Mouse (Mus musculus): ENCODE results near the gene Myrip. TPM values are rescaled to one million over a fixed set of nuclear protein-coding genes. Genes with fewer than 3 reads are reported as not detected.
"Not testable (repeated sequence)": the region's sequence is repeated elsewhere in the genome, so short reads cannot be mapped to it uniquely, and the experiment has no call there.

The Myrip gene
- polyA plus RNA-seq, 1 experiment from 2014 or later, result 0.32 TPM

- Histone ChIP-seq H3K4me1 (peaks cover 12% of the 10 kb centered on the region), H3K27ac (no peak overlapping the region), H3K4me3 (no peak overlapping the region), H3K36me3 (no peaks in the 10 kb centered on the region), H3K27me3 (peaks cover 43% of the 10 kb centered on the region), H3K9ac (no peak overlapping the region), H3K9me3 (peaks cover 10% of the 10 kb centered on the region), H3K4me2 (replicated peaks) (no peak overlapping the region)
- ATAC-seq (ENCODE audit: low FRiP score, low read depth), result no peak
- WGBS, result 57% methylated on average over 2 of the region's 2 CpGs
These were observed 1.9 kb upstream of the Myrip start for GRCm38 (mm10) chr9:120299429-120299828.

- Histone ChIP-seq H3K27me3 (peaks cover 77% of the 10 kb centered on the region), H3K9me3 (peaks cover 10% of the 10 kb centered on the region), H3K9ac (peak overlapping the region; percentile 63), H3K4me3 (peak overlapping the region; percentile 60), H3K4me1 (peaks cover 14% of the 10 kb centered on the region), H3K36me3 (no peaks in the 10 kb centered on the region), H3K27ac (no peak overlapping the region), H3K4me2 (replicated peaks) (peak overlapping the region; percentile 96)
- 10% methylated on average over 19 of the region's 19 CpGs for WGBS
- no peak for ATAC-seq (ENCODE audit: low FRiP score, low read depth)
These were observed 1.7 kb downstream of the Myrip start for GRCm38 (mm10) chr9:120302980-120303452.

- peak; percentile 66; the same call in 1 of the 2 replicates for ATAC-seq (ENCODE audit: low FRiP score, low read depth)
- Histone ChIP-seq H3K4me1 (peaks cover 14% of the 10 kb centered on the region), H3K36me3 (no peaks in the 10 kb centered on the region), H3K9me3 (peaks cover 10% of the 10 kb centered on the region), H3K4me2 (replicated peaks) (peak overlapping the region; percentile 96), H3K27me3 (peaks cover 82% of the 10 kb centered on the region), H3K27ac (no peak overlapping the region), H3K9ac (peak overlapping the region; percentile 63), H3K4me3 (peak overlapping the region; percentile 60)
- WGBS, result under 1% methylated on average over 72 of the region's 103 CpGs
These were observed 2.4 kb downstream of the Myrip start for GRCm38 (mm10) chr9:120303453-120304299.

- H3K36me3 ChIP-seq, result no peaks in the 10 kb centered on the region
- no peak overlapping the region for H3K27ac ChIP-seq
- peaks cover 14% of the 10 kb centered on the region for H3K4me1 ChIP-seq
- H3K4me2 ChIP-seq (replicated peaks), result peak overlapping the region; percentile 96
- H3K27me3 ChIP-seq, result peaks cover 79% of the 10 kb centered on the region
- ATAC-seq (ENCODE audit: low FRiP score, low read depth), result no peak
- WGBS, result 3% methylated on average over 54 of the region's 54 CpGs
- H3K4me3 ChIP-seq, result peak overlapping the region; percentile 60
- peak overlapping the region; percentile 63 for H3K9ac ChIP-seq
- peaks cover 10% of the 10 kb centered on the region for H3K9me3 ChIP-seq
These were observed 3.2 kb downstream of the Myrip start for GRCm38 (mm10) chr9:120304300-120305137.

- H3K36me3 ChIP-seq, result no peaks in the 10 kb centered on the region
- no peak overlapping the region for H3K4me2 ChIP-seq (replicated peaks)
- WGBS, result 40% methylated on average over 3 of the region's 3 CpGs
- no peak overlapping the region for H3K27ac ChIP-seq
- H3K27me3 ChIP-seq, result no peaks in the 10 kb centered on the region
- no peaks in the 10 kb centered on the region for H3K9me3 ChIP-seq
- no peak overlapping the region for H3K9ac ChIP-seq
- H3K4me1 ChIP-seq, result no peaks in the 10 kb centered on the region
- no peak for ATAC-seq (ENCODE audit: low FRiP score, low read depth)
- no peak overlapping the region for H3K4me3 ChIP-seq
These were observed 13.9 kb downstream of the Myrip start for GRCm38 (mm10) chr9:120315171-120315570.

GRCm38 (mm10) chr9:120319099-120319498 is 17.8 kb downstream of the Myrip start:
- no peak overlapping the region for H3K4me3 ChIP-seq
- H3K36me3 ChIP-seq, result no peaks in the 10 kb centered on the region
- no peaks in the 10 kb centered on the region for H3K4me1 ChIP-seq
- no peaks in the 10 kb centered on the region for H3K27me3 ChIP-seq
- no peak overlapping the region for H3K9ac ChIP-seq
- no peak for ATAC-seq (ENCODE audit: low FRiP score, low read depth)
- H3K4me2 ChIP-seq (replicated peaks), result no peak overlapping the region
- 77% methylated on average over 9 of the region's 9 CpGs for WGBS
- H3K27ac ChIP-seq, result no peak overlapping the region
- no peaks in the 10 kb centered on the region for H3K9me3 ChIP-seq

- ATAC-seq (ENCODE audit: low FRiP score, low read depth), result no peak
- Histone ChIP-seq H3K27me3 (no peaks in the 10 kb centered on the region), H3K9ac (no peak overlapping the region), H3K9me3 (no peaks in the 10 kb centered on the region), H3K36me3 (no peaks in the 10 kb centered on the region), H3K4me3 (no peak overlapping the region), H3K4me2 (replicated peaks) (no peak overlapping the region), H3K27ac (no peak overlapping the region), H3K4me1 (no peaks in the 10 kb centered on the region)
- WGBS, result 86% methylated on average over 2 of the region's 2 CpGs
These were observed 19.3 kb downstream of the Myrip start for GRCm38 (mm10) chr9:120320573-120320972.

- no peaks in the 10 kb centered on the region for H3K36me3 ChIP-seq
- H3K4me1 ChIP-seq, result no peaks in the 10 kb centered on the region
- no peak overlapping the region for H3K9ac ChIP-seq
- no peak overlapping the region for H3K27ac ChIP-seq
- H3K4me3 ChIP-seq, result no peak overlapping the region
- H3K27me3 ChIP-seq, result no peaks in the 10 kb centered on the region
- 72% methylated on average over 15 of the region's 15 CpGs for WGBS
- no peak overlapping the region for H3K4me2 ChIP-seq (replicated peaks)
- peaks cover 4% of the 10 kb centered on the region; the same call in 1 of the 2 replicates for H3K9me3 ChIP-seq
- ATAC-seq (ENCODE audit: low FRiP score, low read depth), result no peak
These were observed 21.6 kb downstream of the Myrip start for GRCm38 (mm10) chr9:120322702-120323426.

- 89% methylated on average over 3 of the region's 3 CpGs for WGBS
- H3K4me1 ChIP-seq; H3K4me2 ChIP-seq (replicated peaks); H3K36me3 ChIP-seq; ATAC-seq (ENCODE audit: low FRiP score, low read depth); H3K9ac ChIP-seq; H3K4me3 ChIP-seq; H3K27me3 ChIP-seq; H3K27ac ChIP-seq; H3K9me3 ChIP-seq: not testable (repeated sequence)
These were observed 29.7 kb downstream of the Myrip start for GRCm38 (mm10) chr9:120331048-120331447.

- Histone ChIP-seq H3K4me3 (no peak overlapping the region), H3K4me1 (peaks cover 13% of the 10 kb centered on the region), H3K27me3 (no peaks in the 10 kb centered on the region), H3K27ac (no peak overlapping the region), H3K9me3 (no peaks in the 10 kb centered on the region), H3K9ac (no peak overlapping the region), H3K36me3 (no peaks in the 10 kb centered on the region), H3K4me2 (replicated peaks) (no peak overlapping the region)
- WGBS, result 28% methylated on average over 4 of the region's 4 CpGs
- ATAC-seq (ENCODE audit: low FRiP score, low read depth), result no peak
These were observed 36.9 kb downstream of the Myrip start for GRCm38 (mm10) chr9:120338172-120338571.

GRCm38 (mm10) chr9:120339975-120340695 is 38.8 kb downstream of the Myrip start:
- WGBS, result 51% methylated on average over 10 of the region's 10 CpGs
- H3K4me2 ChIP-seq (replicated peaks), result no peak overlapping the region
- no peaks in the 10 kb centered on the region for H3K9me3 ChIP-seq
- H3K36me3 ChIP-seq, result no peaks in the 10 kb centered on the region
- H3K4me1 ChIP-seq, result peaks cover 23% of the 10 kb centered on the region
- H3K27me3 ChIP-seq, result no peaks in the 10 kb centered on the region
- no peak overlapping the region for H3K27ac ChIP-seq
- H3K4me3 ChIP-seq, result no peak overlapping the region
- no peak overlapping the region for H3K9ac ChIP-seq
- peak; percentile 28; the same call in 1 of the 2 replicates for ATAC-seq (ENCODE audit: low FRiP score, low read depth)

Data from limb, embryonic 13.5 days (tissue).